Mouse (Mus musculus): ENCODE results near the gene 1700020L24Rik.

DNA sequence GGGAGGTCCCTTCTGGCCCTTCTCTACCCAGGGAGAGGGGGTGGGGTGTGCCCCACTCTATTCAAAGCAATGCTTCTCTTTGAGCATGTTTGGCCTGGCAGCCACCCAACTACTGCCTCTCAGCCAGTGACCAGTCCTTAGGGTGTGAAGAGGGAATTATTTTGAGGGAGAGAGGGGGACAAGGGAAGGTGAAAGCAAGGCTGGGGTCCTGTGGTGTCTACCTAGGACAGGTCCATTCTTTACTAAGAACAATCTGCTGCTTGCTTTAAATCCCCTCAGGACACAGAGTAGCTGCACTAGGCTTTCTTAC is 11.4 kb downstream of the 1700020L24Rik start:
- TF ChIP-seq POLR2A (IDR thresholded peaks at IDR 0.05; ENCODE audit: low read depth, low read length) (no peak), CTCF (conservative IDR thresholded peaks at IDR 0.05; ENCODE audit: insufficient read depth, insufficient read length, low read depth, low read length) (no peak)
